Mouse (Mus musculus): Measurements from ENCODE around the gene Tead3.

- no peak for TF ChIP-seq CTCF (IDR thresholded peaks at IDR 0.05; ENCODE audit: low read depth)
- TF ChIP-seq EP300 (IDR thresholded peaks at IDR 0.05; ENCODE audit: low read depth): no peak
Observed at GRCm38 (mm10) chr17:28371941-28372340, 21.3 kb upstream of the Tead3 start.

Data from liver, embryonic 14.5 days (tissue).